Mouse (Mus musculus): ENCODE results near the gene Olfr906. TPM values are rescaled to one million over a fixed set of nuclear protein-coding genes. Genes with fewer than 3 reads are reported as not detected.

The Olfr906 gene
- not detected in 2 replicates for polyA plus RNA-seq (2015; fragmentation: Nextera tagmentation; extraction: Ambion mirVana)

- no peaks in the 10 kb centered on the region for H3K36me3 ChIP-seq
- no peaks in the 10 kb centered on the region for H3K4me1 ChIP-seq
- H3K4me2 ChIP-seq = no peak within 1 kb of the TSS
- no peaks in the 10 kb centered on the region for H3K27me3 ChIP-seq
- H3K27ac ChIP-seq = no peak within 1 kb of the TSS
- no peak for ATAC-seq (replicated peaks; ENCODE audit: low FRiP score)
- H3K4me3 ChIP-seq (replicated peaks) = no peak within 1 kb of the TSS
- 77% methylated on average over 3 of the region's 3 CpGs for WGBS
- no peak within 1 kb of the TSS for H3K9ac ChIP-seq
- H3K9me3 ChIP-seq (replicated peaks) = no peaks in the 10 kb centered on the region
These were observed at the start of gene Olfr906 for GRCm38 (mm10) chr9:38486785-38487184. Gene Olfr906, plus strand, starts transcription at chr9:38487085.

- WGBS = 83% methylated on average over 5 of the region's 5 CpGs
- no peaks in the 10 kb centered on the region for H3K36me3 ChIP-seq
- H3K27ac ChIP-seq = no peak within 1 kb of the TSS
- no peak for ATAC-seq (replicated peaks; ENCODE audit: low FRiP score)
- no peaks in the 10 kb centered on the region for H3K27me3 ChIP-seq
- H3K4me1 ChIP-seq = no peaks in the 10 kb centered on the region
- H3K9me3 ChIP-seq (replicated peaks) = no peaks in the 10 kb centered on the region
- H3K4me3 ChIP-seq (replicated peaks) = no peak within 1 kb of the TSS
- no peak within 1 kb of the TSS for H3K9ac ChIP-seq
- no peak within 1 kb of the TSS for H3K4me2 ChIP-seq
These were observed 39.5 kb upstream of the Olfr906 start, which contains the start of gene Olfr902 for GRCm38 (mm10) chr9:38447352-38447751. Gene Olfr902, plus strand, starts transcription at chr9:38447652.

- Histone ChIP-seq H3K27ac (no peak within 1 kb of the TSS), H3K27me3 (no peaks in the 10 kb centered on the region), H3K9me3 (replicated peaks) (no peaks in the 10 kb centered on the region), H3K4me1 (no peaks in the 10 kb centered on the region), H3K9ac (no peak within 1 kb of the TSS), H3K4me2 (no peak within 1 kb of the TSS), H3K4me3 (replicated peaks) (no peak within 1 kb of the TSS), H3K36me3 (no peaks in the 10 kb centered on the region)
- no peak for ATAC-seq (replicated peaks; ENCODE audit: low FRiP score)
These were observed 24.0 kb upstream of the Olfr906 start, which contains the start of gene Olfr904 for GRCm38 (mm10) chr9:38462844-38463243. Gene Olfr904, plus strand, starts transcription at chr9:38463144.

- Histone ChIP-seq H3K4me1 (no peaks in the 10 kb centered on the region), H3K36me3 (no peaks in the 10 kb centered on the region), H3K27me3 (no peaks in the 10 kb centered on the region), H3K4me2 (no peak within 1 kb of the TSS), H3K9me3 (replicated peaks) (no peaks in the 10 kb centered on the region), H3K4me3 (replicated peaks) (no peak within 1 kb of the TSS), H3K9ac (no peak within 1 kb of the TSS), H3K27ac (no peak within 1 kb of the TSS)
- ATAC-seq (replicated peaks; ENCODE audit: low FRiP score) = no peak
These were observed 16.1 kb upstream of the Olfr906 start, which contains the start of gene Olfr905 for GRCm38 (mm10) chr9:38470807-38471206. Gene Olfr905, plus strand, starts transcription at chr9:38471107.

- H3K4me2 ChIP-seq = no peak within 1 kb of the TSS
- no peaks in the 10 kb centered on the region for H3K9me3 ChIP-seq (replicated peaks)
- 85% methylated on average over 2 of the region's 2 CpGs for WGBS
- no peak within 1 kb of the TSS for H3K27ac ChIP-seq
- H3K36me3 ChIP-seq = no peaks in the 10 kb centered on the region
- no peaks in the 10 kb centered on the region for H3K27me3 ChIP-seq
- no peaks in the 10 kb centered on the region for H3K4me1 ChIP-seq
- ATAC-seq (replicated peaks; ENCODE audit: low FRiP score) = no peak
- no peak within 1 kb of the TSS for H3K9ac ChIP-seq
- H3K4me3 ChIP-seq (replicated peaks) = no peak within 1 kb of the TSS
These were observed 8.6 kb downstream of the Olfr906 start, which contains the start of gene Olfr907 for GRCm38 (mm10) chr9:38495501-38495900. Gene Olfr907, plus strand, starts transcription at chr9:38495801.

GRCm38 (mm10) chr9:38512353-38512752, 25.5 kb downstream of the Olfr906 start:
- no peak for ATAC-seq (replicated peaks; ENCODE audit: low FRiP score)
- 69% methylated on average over 2 of the region's 2 CpGs for WGBS
- H3K9ac ChIP-seq = no peak overlapping the region
- H3K27ac ChIP-seq = no peak overlapping the region
- no peaks in the 10 kb centered on the region for H3K36me3 ChIP-seq
- no peaks in the 10 kb centered on the region for H3K9me3 ChIP-seq (replicated peaks)
- H3K4me1 ChIP-seq = no peaks in the 10 kb centered on the region
- no peak overlapping the region for H3K4me3 ChIP-seq (replicated peaks)
- H3K27me3 ChIP-seq = no peaks in the 10 kb centered on the region
- no peak overlapping the region for H3K4me2 ChIP-seq

- no peak for ATAC-seq (replicated peaks; ENCODE audit: low FRiP score)
- Histone ChIP-seq H3K4me2 (no peak within 1 kb of the TSS), H3K27me3 (no peaks in the 10 kb centered on the region), H3K27ac (no peak within 1 kb of the TSS), H3K4me1 (no peaks in the 10 kb centered on the region), H3K9ac (no peak within 1 kb of the TSS), H3K9me3 (replicated peaks) (no peaks in the 10 kb centered on the region), H3K36me3 (no peaks in the 10 kb centered on the region), H3K4me3 (replicated peaks) (no peak within 1 kb of the TSS)
- WGBS = 77% methylated on average over 1 of the region's 1 CpGs
These were observed 34.4 kb downstream of the Olfr906 start, which contains the start of gene Olfr911-ps1 for GRCm38 (mm10) chr9:38521280-38521679. Gene Olfr911-ps1, plus strand, starts transcription at chr9:38521580.

- Histone ChIP-seq H3K9me3 (replicated peaks) (0 out of 2 replicates have a peak, but pooled peaks cover 2% of the 10 kb centered on the region), H3K9ac (no peak within 1 kb of the TSS), H3K27ac (no peak within 1 kb of the TSS), H3K4me2 (no peak within 1 kb of the TSS), H3K4me3 (replicated peaks) (no peak within 1 kb of the TSS), H3K4me1 (no peaks in the 10 kb centered on the region), H3K27me3 (no peaks in the 10 kb centered on the region), H3K36me3 (no peaks in the 10 kb centered on the region)
- ATAC-seq (replicated peaks; ENCODE audit: low FRiP score) = no peak
- 91% methylated on average over 2 of the region's 2 CpGs for WGBS
These were observed 50.7 kb downstream of the Olfr906 start, which contains the start of gene Olfr910 for GRCm38 (mm10) chr9:38537549-38537948. Gene Olfr910, plus strand, starts transcription at chr9:38537849.

Other genes starting within 250 kb of the Olfr906 start
- not detected in 2 replicates for gene Olfr143, start 234.3 kb upstream of the Olfr906 start, polyA plus RNA-seq (2015; fragmentation: Nextera tagmentation; extraction: Ambion mirVana)
- gene Olfr895, start 219.2 kb upstream of the Olfr906 start, polyA plus RNA-seq (2015; fragmentation: Nextera tagmentation; extraction: Ambion mirVana) = not detected in 2 replicates
- not detected in 2 replicates for gene Olfr896-ps1, start 196.0 kb upstream of the Olfr906 start, polyA plus RNA-seq (2015; fragmentation: Nextera tagmentation; extraction: Ambion mirVana)
- gene Olfr25, start 158.0 kb upstream of the Olfr906 start, polyA plus RNA-seq (2015; fragmentation: Nextera tagmentation; extraction: Ambion mirVana) = not detected in 2 replicates
- not detected in 2 replicates for gene Olfr898, start 138.7 kb upstream of the Olfr906 start, polyA plus RNA-seq (2015; fragmentation: Nextera tagmentation; extraction: Ambion mirVana)
- gene Olfr250, start 120.2 kb upstream of the Olfr906 start, polyA plus RNA-seq (2015; fragmentation: Nextera tagmentation; extraction: Ambion mirVana) = not detected in 2 replicates
- gene Olfr251, start 110.0 kb upstream of the Olfr906 start, polyA plus RNA-seq (2015; fragmentation: Nextera tagmentation; extraction: Ambion mirVana) = not detected in 2 replicates
- gene Olfr147, start 85.4 kb upstream of the Olfr906 start, polyA plus RNA-seq (2015; fragmentation: Nextera tagmentation; extraction: Ambion mirVana) = not detected in 2 replicates
- not detected in 2 replicates for gene Olfr901, start 57.6 kb upstream of the Olfr906 start, polyA plus RNA-seq (2015; fragmentation: Nextera tagmentation; extraction: Ambion mirVana)
- gene Olfr902, start 39.4 kb upstream of the Olfr906 start, polyA plus RNA-seq (2015; fragmentation: Nextera tagmentation; extraction: Ambion mirVana) = not detected in 2 replicates
- gene Olfr904, start 23.9 kb upstream of the Olfr906 start, polyA plus RNA-seq (2015; fragmentation: Nextera tagmentation; extraction: Ambion mirVana) = not detected in 2 replicates
- gene Olfr905, start 16.0 kb upstream of the Olfr906 start, polyA plus RNA-seq (2015; fragmentation: Nextera tagmentation; extraction: Ambion mirVana) = not detected in 2 replicates
- gene Olfr907, start 8.7 kb downstream of the Olfr906 start, polyA plus RNA-seq (2015; fragmentation: Nextera tagmentation; extraction: Ambion mirVana) = not detected in 2 replicates
- not detected in 2 replicates for gene Olfr911-ps1, start 34.5 kb downstream of the Olfr906 start, polyA plus RNA-seq (2015; fragmentation: Nextera tagmentation; extraction: Ambion mirVana)
- not detected in 2 replicates for gene Olfr910, start 50.8 kb downstream of the Olfr906 start, polyA plus RNA-seq (2015; fragmentation: Nextera tagmentation; extraction: Ambion mirVana)
- gene Olfr912, start 93.1 kb downstream of the Olfr906 start, polyA plus RNA-seq (2015; fragmentation: Nextera tagmentation; extraction: Ambion mirVana) = not detected in 2 replicates
- not detected in 2 replicates for gene Olfr913, start 105.7 kb downstream of the Olfr906 start, polyA plus RNA-seq (2015; fragmentation: Nextera tagmentation; extraction: Ambion mirVana)
- gene Olfr914, start 118.0 kb downstream of the Olfr906 start, polyA plus RNA-seq (2015; fragmentation: Nextera tagmentation; extraction: Ambion mirVana) = not detected in 2 replicates
- gene Olfr916, start 172.8 kb downstream of the Olfr906 start, polyA plus RNA-seq (2015; fragmentation: Nextera tagmentation; extraction: Ambion mirVana) = not detected in 2 replicates
- not detected in 2 replicates for gene Olfr917, start 178.8 kb downstream of the Olfr906 start, polyA plus RNA-seq (2015; fragmentation: Nextera tagmentation; extraction: Ambion mirVana)
- not detected in 2 replicates for gene Olfr918, start 187.5 kb downstream of the Olfr906 start, polyA plus RNA-seq (2015; fragmentation: Nextera tagmentation; extraction: Ambion mirVana)
- not detected in 2 replicates for gene Olfr919, start 216.6 kb downstream of the Olfr906 start, polyA plus RNA-seq (2015; fragmentation: Nextera tagmentation; extraction: Ambion mirVana)
- gene Vwa5a, start 231.2 kb downstream of the Olfr906 start, polyA plus RNA-seq (2015; fragmentation: Nextera tagmentation; extraction: Ambion mirVana) = 17.2 and 21.2 TPM in 2 replicates